Mouse (Mus musculus) midbrain, embryonic 13.5 days (tissue): ENCODE results near the gene Rae1. TPM values are rescaled to one million over a fixed set of nuclear protein-coding genes. Genes with fewer than 3 reads are reported as not detected.

Experiments used
- ATAC-seq: fragments of 200-750 bp; cut with Nextera tagmentation; 2 replicates; pipeline ENCODE4 v1.8.0; 2017; ENCODE audit warnings: mild to moderate bottlenecking, moderate TSS enrichment, moderate library complexity
- H3K27ac ChIP-seq: fragments of 300-500 bp; sonication (generic); 2 replicates; pipeline ENCODE4 v1.5.1; 2015; ENCODE audit warnings: inconsistent platforms, mild to moderate bottlenecking, moderate library complexity
- H3K27me3 ChIP-seq: fragments of 300-500 bp; sonication (generic); 2 replicates; pipeline ENCODE4 v1.6.1; 2015; ENCODE audit warnings: mild to moderate bottlenecking, inconsistent platforms
- H3K36me3 ChIP-seq: fragments of 300-500 bp; sonication (generic); 2 replicates; pipeline ENCODE4 v1.6.1; 2015; ENCODE audit warnings: mild to moderate bottlenecking, inconsistent platforms
- H3K4me1 ChIP-seq: fragments of 300-500 bp; sonication (generic); replicated peaks from 2 replicates; pipeline ENCODE4 v1.6.1; 2015; ENCODE audit warnings: inconsistent platforms
- H3K4me2 ChIP-seq: fragments of 300-500 bp; sonication (generic); replicated peaks from 2 replicates; pipeline ENCODE4 v1.6.1; 2015; ENCODE audit warnings: moderate library complexity, mild to moderate bottlenecking, inconsistent platforms
- H3K4me3 ChIP-seq: fragments of 300-500 bp; sonication (generic); replicated peaks from 2 replicates; pipeline ENCODE4 v1.5.1; 2015; ENCODE audit warnings: mild to moderate bottlenecking, inconsistent platforms
- H3K9ac ChIP-seq: fragments of 300-500 bp; sonication (generic); replicated peaks from 2 replicates; pipeline ENCODE4 v1.6.1; 2015; ENCODE audit warnings: mild to moderate bottlenecking, inconsistent platforms
- H3K9me3 ChIP-seq: fragments of 300-500 bp; sonication (generic); 2 replicates; pipeline ENCODE4 v1.6.1; 2016; ENCODE audit warnings: mild to moderate bottlenecking, inconsistent platforms
- WGBS: fragments of 180-500 bp; shearing (Covaris S2); methylation state at CpG from one replicate; pipeline ENCODE4 v1.1.7; 2015; 5-methylcytosine and 5-hydroxymethylcytosine counted together
- polyA plus RNA-seq: library from polyadenylated mRNA; unstranded; fragments of >200 nt; fragmentation: Nextera tagmentation; extraction: Ambion mirVana; gene quantifications from 2 replicates; pipeline ENCODE4 v1.2.1, GENCODE M21; 2015

The Rae1 gene
- polyA plus RNA-seq, 1 experiment from 2014 or later: 121 TPM

DNA sequence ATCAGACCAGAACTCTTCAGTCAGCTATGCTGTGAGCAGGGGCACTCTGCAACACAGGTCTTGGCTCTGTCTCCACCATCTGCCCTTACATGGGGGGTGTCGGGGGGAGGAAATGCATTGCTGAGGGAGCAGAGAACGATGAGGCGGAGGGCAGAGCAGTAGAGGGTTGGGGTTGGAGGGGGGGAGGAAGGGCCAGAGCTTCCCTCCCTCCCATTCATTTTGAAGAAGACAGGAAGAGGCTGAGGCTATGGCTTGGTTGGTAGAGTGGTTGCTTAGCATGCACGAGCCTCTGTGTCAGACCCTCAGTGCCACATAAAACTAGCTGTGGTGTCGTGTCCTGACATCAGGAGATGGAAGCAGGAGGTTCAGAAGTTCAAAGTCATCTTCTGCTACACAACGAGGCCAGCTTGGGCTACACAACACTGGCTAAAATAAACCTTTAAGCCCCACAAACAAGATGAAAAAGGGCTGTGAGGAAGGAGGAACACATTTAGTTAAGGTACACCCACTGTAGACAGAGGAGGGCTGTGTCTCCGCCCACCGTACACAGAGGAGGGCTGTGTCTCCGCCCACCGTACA, 56.5 kb downstream of the Rae1 start:
- H3K4me1 ChIP-seq: peaks cover 8% of the 10 kb centered on the region; the same call in 1 of the 2 replicates
- no peaks in the 10 kb centered on the region for H3K36me3 ChIP-seq
- no peaks in the 10 kb centered on the region for H3K27me3 ChIP-seq
- no peak overlapping the region for H3K4me3 ChIP-seq
- 84% methylated on average over 10 of the region's 10 CpGs for WGBS
- ATAC-seq: no peak
- no peak overlapping the region for H3K4me2 ChIP-seq
- H3K9ac ChIP-seq: no peak overlapping the region
- H3K9me3 ChIP-seq: no peaks in the 10 kb centered on the region
- H3K27ac ChIP-seq: no peak overlapping the region

DNA sequence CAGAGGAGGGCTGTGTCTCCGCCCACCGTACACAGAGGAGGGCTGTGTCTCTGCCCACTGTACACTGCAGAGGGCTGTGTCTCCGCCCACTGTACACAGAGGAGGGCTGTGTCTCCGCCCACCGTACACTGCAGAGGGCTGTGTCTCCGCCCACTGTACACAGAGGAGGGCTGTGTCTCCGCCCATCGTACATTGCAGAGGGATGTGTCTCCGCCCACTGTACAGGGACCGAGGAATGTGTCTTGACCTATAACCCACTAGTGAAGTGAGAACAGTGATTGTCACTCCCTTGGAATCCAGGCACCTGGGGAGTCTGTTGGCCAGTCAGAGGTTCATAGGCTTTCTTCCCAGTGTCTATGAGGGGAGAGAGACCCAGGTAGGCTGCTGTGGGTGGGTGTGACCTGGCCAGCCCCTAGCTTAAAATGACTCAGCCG, 57.0 kb downstream of the Rae1 start:
- no peaks in the 10 kb centered on the region for H3K36me3 ChIP-seq
- H3K9ac ChIP-seq: no peak overlapping the region
- H3K9me3 ChIP-seq: no peaks in the 10 kb centered on the region
- no peaks in the 10 kb centered on the region for H3K27me3 ChIP-seq
- no peak for ATAC-seq
- H3K4me1 ChIP-seq: peaks cover 8% of the 10 kb centered on the region; the same call in 1 of the 2 replicates
- H3K27ac ChIP-seq: no peak overlapping the region
- H3K4me2 ChIP-seq: no peak overlapping the region
- no peak overlapping the region for H3K4me3 ChIP-seq
- 79% methylated on average over 11 of the region's 11 CpGs for WGBS

DNA sequence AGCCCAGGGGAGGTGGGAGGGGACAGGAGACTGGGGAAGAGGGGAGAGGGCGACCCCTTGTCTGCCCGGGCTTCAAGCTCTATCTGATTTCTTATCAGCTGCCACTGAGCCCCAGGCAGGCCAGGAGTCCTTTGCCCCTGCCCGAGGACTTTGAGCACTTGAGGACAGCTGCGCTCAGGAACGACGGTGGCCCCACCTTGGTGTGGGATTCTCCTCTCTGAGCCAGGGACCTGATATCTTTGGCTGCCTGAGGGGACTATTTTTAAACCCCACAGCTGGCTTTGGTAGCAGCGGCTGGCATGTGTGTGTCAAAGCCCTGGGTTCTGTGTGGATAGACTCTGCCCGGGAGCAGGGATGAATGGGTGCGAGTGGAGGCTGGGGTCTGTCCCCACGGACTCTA, 57.7 kb downstream of the Rae1 start:
- Histone ChIP-seq H3K4me2 (no peak overlapping the region), H3K9me3 (no peaks in the 10 kb centered on the region), H3K36me3 (no peaks in the 10 kb centered on the region), H3K4me3 (no peak overlapping the region), H3K27ac (no peak overlapping the region), H3K9ac (no peak overlapping the region), H3K27me3 (no peaks in the 10 kb centered on the region), H3K4me1 (peaks cover 8% of the 10 kb centered on the region; the same call in 1 of the 2 replicates)
- 70% methylated on average over 10 of the region's 10 CpGs for WGBS
- no peak for ATAC-seq

DNA sequence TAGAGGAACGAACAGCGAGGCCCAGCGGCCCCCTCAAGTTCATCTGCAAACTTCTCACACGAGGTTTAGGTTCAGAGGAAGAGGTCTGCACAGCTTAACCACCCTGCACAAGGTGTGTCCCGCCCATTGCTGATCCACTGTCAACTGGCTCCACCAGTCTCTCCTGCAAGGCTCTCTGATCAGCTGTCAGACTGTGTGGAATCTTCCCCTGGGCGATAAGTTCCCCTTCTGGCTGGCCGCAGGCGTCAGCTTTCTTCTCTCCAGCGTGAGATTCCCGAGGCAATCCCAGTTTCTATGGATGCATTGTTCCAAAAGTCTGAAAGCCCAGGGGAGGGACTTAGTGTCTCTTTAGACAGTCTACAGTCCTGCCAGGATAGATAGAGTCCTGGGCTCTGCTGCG, 58.3 kb downstream of the Rae1 start:
- H3K4me3 ChIP-seq: no peak overlapping the region
- no peaks in the 10 kb centered on the region for H3K36me3 ChIP-seq
- H3K9ac ChIP-seq: no peak overlapping the region
- no peak overlapping the region for H3K4me2 ChIP-seq
- 33% methylated on average over 11 of the region's 11 CpGs for WGBS
- no peaks in the 10 kb centered on the region for H3K27me3 ChIP-seq
- ATAC-seq: no peak
- H3K27ac ChIP-seq: no peak overlapping the region
- H3K4me1 ChIP-seq: peaks cover 8% of the 10 kb centered on the region; the same call in 1 of the 2 replicates
- H3K9me3 ChIP-seq: no peaks in the 10 kb centered on the region

DNA sequence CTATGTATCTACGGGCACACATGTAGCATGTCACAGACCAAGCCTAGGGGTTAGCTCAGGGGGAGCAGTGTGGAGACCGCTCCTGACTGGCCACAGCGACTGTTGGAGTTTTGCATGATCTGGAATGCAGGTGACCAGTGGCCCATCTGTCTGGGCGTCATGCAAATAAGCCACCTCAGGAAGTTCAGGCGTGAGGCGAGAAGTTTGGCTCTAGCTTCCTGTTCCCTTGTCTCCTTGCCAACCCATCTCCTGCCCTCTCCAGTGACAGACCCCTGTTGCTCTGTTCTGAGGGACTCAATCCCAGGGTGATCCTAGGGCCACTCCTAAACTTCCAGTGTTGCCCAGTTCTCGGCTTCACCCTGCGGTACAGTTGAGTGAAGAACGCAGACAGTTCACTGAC, 60.5 kb downstream of the Rae1 start:
- no peaks in the 10 kb centered on the region for H3K27me3 ChIP-seq
- no peak overlapping the region for H3K4me3 ChIP-seq
- H3K9me3 ChIP-seq: no peaks in the 10 kb centered on the region
- no peak for ATAC-seq
- no peak overlapping the region for H3K4me2 ChIP-seq
- peaks cover 8% of the 10 kb centered on the region; the same call in 1 of the 2 replicates for H3K4me1 ChIP-seq
- H3K9ac ChIP-seq: no peak overlapping the region
- WGBS: 91% methylated on average over 9 of the region's 9 CpGs
- no peak overlapping the region for H3K27ac ChIP-seq
- no peaks in the 10 kb centered on the region for H3K36me3 ChIP-seq

DNA sequence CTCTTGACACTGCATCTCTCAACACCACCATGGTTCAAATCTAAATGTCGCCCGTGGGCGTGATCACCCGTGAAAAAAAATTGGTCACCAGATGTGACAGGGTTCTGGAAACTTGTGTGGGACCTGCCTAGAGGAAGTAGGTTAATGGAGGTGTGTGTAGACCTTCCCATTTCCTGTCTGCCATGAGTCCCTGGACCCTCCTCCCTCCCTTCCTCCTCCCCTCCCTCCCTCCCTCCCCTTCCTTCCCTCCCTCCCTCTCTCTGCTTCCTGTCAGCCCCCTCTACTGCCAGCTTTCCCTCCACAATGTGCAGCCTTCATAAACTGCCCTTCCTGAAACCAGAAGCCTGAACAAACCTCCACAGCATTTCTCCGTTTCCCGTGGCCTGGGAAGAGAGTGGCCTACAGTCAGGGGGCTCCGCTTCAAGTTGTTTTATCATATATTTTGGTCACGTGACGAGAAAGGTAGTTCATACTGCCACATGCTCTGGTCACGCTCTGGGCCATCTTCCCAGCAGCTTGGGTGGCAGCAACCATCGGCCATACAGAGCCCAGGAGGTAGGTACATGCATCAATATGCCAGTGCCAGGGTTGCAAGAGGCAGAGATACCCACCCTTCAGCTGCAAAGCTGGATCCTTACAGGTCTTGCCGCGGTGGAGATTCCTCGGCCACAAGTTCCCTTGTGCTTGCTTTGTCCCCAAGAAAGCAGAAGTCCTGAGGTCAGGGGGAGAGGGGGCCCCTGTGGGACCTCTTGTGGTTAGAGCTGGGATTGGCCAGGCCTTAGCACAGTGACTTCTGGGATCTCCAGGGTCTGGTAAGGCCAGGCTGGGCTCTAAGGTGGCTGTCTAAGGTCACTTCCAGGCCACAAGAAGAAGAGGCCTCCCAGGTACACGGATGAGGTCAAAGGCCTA, 61.8 kb downstream of the Rae1 start:
- no peaks in the 10 kb centered on the region for H3K36me3 ChIP-seq
- H3K27me3 ChIP-seq: no peaks in the 10 kb centered on the region
- H3K27ac ChIP-seq: no peak overlapping the region
- 79% methylated on average over 15 of the region's 15 CpGs for WGBS
- peaks cover 8% of the 10 kb centered on the region; the same call in 1 of the 2 replicates for H3K4me1 ChIP-seq
- ATAC-seq: no peak
- H3K9ac ChIP-seq: no peak overlapping the region
- H3K4me2 ChIP-seq: no peak overlapping the region
- H3K9me3 ChIP-seq: no peaks in the 10 kb centered on the region
- no peak overlapping the region for H3K4me3 ChIP-seq

DNA sequence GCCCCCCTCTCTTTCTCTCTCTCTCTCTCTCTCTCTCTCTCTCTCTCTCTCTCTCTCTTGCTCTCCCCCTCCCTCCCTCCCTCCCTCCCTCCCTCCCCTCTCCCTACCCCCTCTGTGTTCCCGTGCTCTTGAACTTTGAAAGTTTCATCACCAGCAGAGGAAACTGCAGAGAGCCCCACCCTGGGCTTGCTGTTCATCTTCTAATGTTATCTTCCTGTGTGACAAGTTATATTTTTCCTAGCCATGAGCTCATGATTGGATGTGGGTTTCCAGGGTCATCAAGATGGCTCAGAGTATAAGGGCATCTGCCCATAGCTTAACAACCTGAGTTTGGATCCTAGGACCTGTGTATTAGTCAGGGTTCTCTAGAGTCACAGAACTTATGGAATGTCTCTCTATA, 63.3 kb downstream of the Rae1 start:
- Histone ChIP-seq H3K36me3 (no peaks in the 10 kb centered on the region), H3K4me1 (peaks cover 4% of the 10 kb centered on the region; the same call in 1 of the 2 replicates), H3K9me3 (peaks cover under 1% of the 10 kb centered on the region; the same call in 1 of the 2 replicates), H3K9ac (no peak overlapping the region), H3K4me2 (no peak overlapping the region), H3K4me3 (no peak overlapping the region), H3K27me3 (no peaks in the 10 kb centered on the region), H3K27ac (no peak overlapping the region)
- WGBS: 56% methylated on average over 1 of the region's 1 CpGs
- ATAC-seq: no peak

DNA sequence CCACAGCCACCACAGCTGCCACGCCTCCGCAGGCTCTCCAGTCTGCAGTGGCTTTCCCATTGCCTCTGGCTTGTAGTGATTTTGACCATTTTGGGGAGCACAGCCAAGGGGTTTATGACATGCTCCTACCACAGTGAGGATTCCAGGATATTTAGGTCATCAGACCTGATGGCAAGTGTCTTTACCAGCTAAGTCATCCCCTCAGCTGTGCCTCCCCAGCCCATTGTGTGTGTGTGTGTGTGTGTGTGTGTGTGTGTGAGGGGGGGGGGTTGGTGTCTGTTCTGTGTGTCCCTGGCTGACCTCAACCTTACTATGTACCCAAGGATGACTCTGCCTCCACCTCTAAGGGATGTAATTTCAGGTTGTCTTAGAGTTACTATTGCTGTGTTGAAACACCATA, 64.9 kb downstream of the Rae1 start:
- H3K9me3 ChIP-seq: peaks cover 3% of the 10 kb centered on the region; the same call in 1 of the 2 replicates
- no peak overlapping the region for H3K4me2 ChIP-seq
- no peaks in the 10 kb centered on the region for H3K27me3 ChIP-seq
- no peak overlapping the region for H3K4me3 ChIP-seq
- no peak overlapping the region for H3K9ac ChIP-seq
- no peaks in the 10 kb centered on the region for H3K36me3 ChIP-seq
- no peak for ATAC-seq
- WGBS: 97% methylated on average over 2 of the region's 2 CpGs
- H3K27ac ChIP-seq: no peak overlapping the region
- no peaks in the 10 kb centered on the region for H3K4me1 ChIP-seq

Other genes with a start within 250 kb of the Rae1 start
- gene Bmp7, start 59.8 kb upstream of the Rae1 start, polyA plus RNA-seq: 9.1 and 12.6 TPM in 2 replicates
- gene Spo11, start 22.4 kb upstream of the Rae1 start, polyA plus RNA-seq: 0.53 and 0.61 TPM in 2 replicates
- 26.6 and 29.4 TPM in 2 replicates for gene Rbm38, start 20.4 kb downstream of the Rae1 start, polyA plus RNA-seq
- gene Ctcfl, start 119.4 kb downstream of the Rae1 start, polyA plus RNA-seq: 0.10 and 0.15 TPM in 2 replicates
- gene Pck1, start 152.9 kb downstream of the Rae1 start, polyA plus RNA-seq: not detected in 2 replicates
- gene Zbp1, start 218.8 kb downstream of the Rae1 start, polyA plus RNA-seq: 0.27 and 0.50 TPM in 2 replicates